Mouse (Mus musculus) hindbrain, embryonic 13.5 days (tissue): ENCODE data around the gene Mrgpre. TPM values are rescaled to one million over a fixed set of nuclear protein-coding genes. Genes with fewer than 3 reads are reported as not detected.
A peak's percentile ranks its signal among the peaks of the same experiment; 100 is the strongest.

Source experiments
- ATAC-seq: fragments of 200-750 bp; cut with Nextera tagmentation; 2 replicates; pipeline ENCODE4 v1.8.0; 2017; ENCODE audit warnings: moderate TSS enrichment; ENCODE audit not compliant: low FRiP score
- H3K27ac ChIP-seq: fragments of 300-500 bp; sonication (generic); 2 replicates; pipeline ENCODE4 v1.5.1; 2015; ENCODE audit warnings: inconsistent platforms, mild to moderate bottlenecking, moderate library complexity
- H3K27me3 ChIP-seq: fragments of 300-500 bp; sonication (generic); 2 replicates; pipeline ENCODE4 v1.6.1; 2015; ENCODE audit warnings: mild to moderate bottlenecking, inconsistent platforms
- H3K36me3 ChIP-seq: fragments of 300-500 bp; sonication (generic); 2 replicates; pipeline ENCODE4 v1.6.1; 2015; ENCODE audit warnings: mild to moderate bottlenecking, inconsistent platforms
- H3K4me1 ChIP-seq: fragments of 300-500 bp; sonication (generic); replicated peaks from 2 replicates; pipeline ENCODE4 v1.6.1; 2015; ENCODE audit warnings: inconsistent platforms
- H3K4me2 ChIP-seq: fragments of 300-500 bp; sonication (generic); 2 replicates; pipeline ENCODE4 v1.6.1; 2015; ENCODE audit warnings: inconsistent platforms, mild to moderate bottlenecking, moderate library complexity
- H3K4me3 ChIP-seq: fragments of 300-500 bp; sonication (generic); 2 replicates; pipeline ENCODE4 v1.5.1; 2015; ENCODE audit warnings: mild to moderate bottlenecking, inconsistent platforms
- H3K9ac ChIP-seq: fragments of 300-500 bp; sonication (generic); 2 replicates; pipeline ENCODE4 v1.6.1; 2015; ENCODE audit warnings: mild to moderate bottlenecking, inconsistent platforms
- H3K9me3 ChIP-seq: fragments of 300-500 bp; sonication (generic); 2 replicates; pipeline ENCODE4 v1.6.1; 2016; ENCODE audit warnings: inconsistent platforms
- WGBS: fragments of 180-500 bp; shearing (Covaris S2); methylation state at CpG from one replicate; pipeline ENCODE4 v1.1.7; 2015; 5-methylcytosine and 5-hydroxymethylcytosine counted together
- polyA plus RNA-seq: library from polyadenylated mRNA; unstranded; fragments of >200 nt; fragmentation: Nextera tagmentation; extraction: Ambion mirVana; gene quantifications from 2 replicates; pipeline ENCODE4 v1.2.1, GENCODE M21; 2015

The Mrgpre gene
- 3.8 and 4.0 TPM in 2 replicates for polyA plus RNA-seq

- Histone ChIP-seq H3K9me3 (no peaks in the 10 kb centered on the region), H3K36me3 (peaks cover 15% of the 10 kb centered on the region)
- peak; percentile 91 for ATAC-seq
Measured at GRCm38 (mm10) chr7:143783996-143784829, at the start of gene Mrgpre. Gene Mrgpre (minus strand): TSS chr7:143784500.

GRCm38 (mm10) chr7:143833581-143834190, 49.4 kb upstream of the Mrgpre start:
- H3K9me3 ChIP-seq = no peaks in the 10 kb centered on the region
- peaks cover 67% of the 10 kb centered on the region for H3K4me1 ChIP-seq
- H3K27me3 ChIP-seq = no peaks in the 10 kb centered on the region
- no peak overlapping the region for H3K4me2 ChIP-seq
- H3K4me3 ChIP-seq = no peak overlapping the region
- no peak for ATAC-seq
- no peak overlapping the region for H3K27ac ChIP-seq
- peaks cover 22% of the 10 kb centered on the region for H3K36me3 ChIP-seq
- peak overlapping the region; percentile 43; the same call in 1 of the 2 replicates for H3K9ac ChIP-seq
- WGBS = 81% methylated on average over 6 of the region's 6 CpGs

More at GRCm38 (mm10) chr7:143783996-143784829, at the start of gene Mrgpre:
- 0 out of 2 replicates have a peak, but pooled peaks cover 5% of the 10 kb centered on the region for H3K27me3 ChIP-seq
- H3K4me1 ChIP-seq = peaks cover 30% of the 10 kb centered on the region
- peak within 1 kb of the TSS; percentile 63 for H3K4me2 ChIP-seq
- peak within 1 kb of the TSS; percentile 47 for H3K4me3 ChIP-seq
- 1% methylated on average over 21 of the region's 21 CpGs for WGBS
- peak within 1 kb of the TSS; percentile 87 for H3K27ac ChIP-seq
- H3K9ac ChIP-seq = peak within 1 kb of the TSS; percentile 78

GRCm38 (mm10) chr7:143832611-143833010, 48.3 kb upstream of the Mrgpre start:
- no peak overlapping the region for H3K4me3 ChIP-seq
- no peak overlapping the region for H3K9ac ChIP-seq
- WGBS = 96% methylated on average over 2 of the region's 2 CpGs
- H3K4me1 ChIP-seq = peaks cover 67% of the 10 kb centered on the region
- no peak overlapping the region for H3K27ac ChIP-seq
- peak overlapping the region; percentile 90 for H3K4me2 ChIP-seq
- H3K36me3 ChIP-seq = peaks cover 11% of the 10 kb centered on the region
- no peaks in the 10 kb centered on the region for H3K27me3 ChIP-seq
- no peak for ATAC-seq
- no peaks in the 10 kb centered on the region for H3K9me3 ChIP-seq

GRCm38 (mm10) chr7:143832196-143832595, 47.9 kb upstream of the Mrgpre start:
- H3K36me3 ChIP-seq = peaks cover 7% of the 10 kb centered on the region
- 80% methylated on average over 8 of the region's 8 CpGs for WGBS
- H3K27ac ChIP-seq = no peak overlapping the region
- H3K9ac ChIP-seq = peak overlapping the region; percentile 85; the same call in 1 of the 2 replicates
- ATAC-seq = no peak
- no peaks in the 10 kb centered on the region for H3K27me3 ChIP-seq
- peaks cover 67% of the 10 kb centered on the region for H3K4me1 ChIP-seq
- peak overlapping the region; percentile 3; the same call in 1 of the 2 replicates for H3K4me3 ChIP-seq
- peak overlapping the region; percentile 90 for H3K4me2 ChIP-seq
- H3K9me3 ChIP-seq = no peaks in the 10 kb centered on the region

GRCm38 (mm10) chr7:143830399-143830798, 46.1 kb upstream of the Mrgpre start:
- peaks cover 56% of the 10 kb centered on the region for H3K4me1 ChIP-seq

GRCm38 (mm10) chr7:143829504-143830331, 45.4 kb upstream of the Mrgpre start:
- H3K27ac ChIP-seq = peak overlapping the region; percentile 96
- H3K4me2 ChIP-seq = peak overlapping the region; percentile 90
- H3K4me3 ChIP-seq = peak overlapping the region; percentile 63
- H3K4me1 ChIP-seq = peaks cover 49% of the 10 kb centered on the region
- peaks cover 3% of the 10 kb centered on the region; the same call in 1 of the 2 replicates for H3K36me3 ChIP-seq
- H3K9me3 ChIP-seq = no peaks in the 10 kb centered on the region
- under 1% methylated on average over 37 of the region's 37 CpGs for WGBS
- H3K27me3 ChIP-seq = no peaks in the 10 kb centered on the region
- H3K9ac ChIP-seq = peak overlapping the region; percentile 85
- ATAC-seq = peak; percentile 98

More at GRCm38 (mm10) chr7:143830399-143830798, 46.1 kb upstream of the Mrgpre start:
- H3K4me2 ChIP-seq = peak overlapping the region; percentile 90
- H3K9me3 ChIP-seq = no peaks in the 10 kb centered on the region
- H3K9ac ChIP-seq = peak overlapping the region; percentile 85
- H3K36me3 ChIP-seq = peaks cover 3% of the 10 kb centered on the region; the same call in 1 of the 2 replicates
- H3K4me3 ChIP-seq = peak overlapping the region; percentile 63
- no peaks in the 10 kb centered on the region for H3K27me3 ChIP-seq
- no peak; the same call in 1 of the 2 replicates for ATAC-seq
- peak overlapping the region; percentile 96 for H3K27ac ChIP-seq
- WGBS = 15% methylated on average over 6 of the region's 6 CpGs

GRCm38 (mm10) chr7:143826985-143827384, 42.7 kb upstream of the Mrgpre start:
- 91% methylated on average over 2 of the region's 2 CpGs for WGBS
- Histone ChIP-seq H3K9ac (no peak overlapping the region), H3K4me3 (no peak overlapping the region), H3K27ac (no peak overlapping the region), H3K4me1 (peaks cover 30% of the 10 kb centered on the region), H3K9me3 (no peaks in the 10 kb centered on the region), H3K27me3 (no peaks in the 10 kb centered on the region), H3K36me3 (no peaks in the 10 kb centered on the region), H3K4me2 (no peak overlapping the region)
- ATAC-seq = no peak

- Histone ChIP-seq H3K36me3 (peaks cover 10% of the 10 kb centered on the region), H3K4me3 (peak overlapping the region; percentile 64), H3K9ac (peak overlapping the region; percentile 60; the same call in 1 of the 2 replicates), H3K4me2 (peak overlapping the region; percentile 79), H3K9me3 (no peaks in the 10 kb centered on the region), H3K27ac (peak overlapping the region; percentile 87), H3K4me1 (peaks cover 20% of the 10 kb centered on the region), H3K27me3 (no peaks in the 10 kb centered on the region)
- ATAC-seq = peak; percentile 19
- WGBS = 72% methylated on average over 4 of the region's 4 CpGs
Measured at GRCm38 (mm10) chr7:143823266-143823605, 38.9 kb upstream of the Mrgpre start.

GRCm38 (mm10) chr7:143822375-143823265, 38.3 kb upstream of the Mrgpre start, which contains the start of the genes Nadsyn1 and Dhcr7:
Gene Nadsyn1 (minus strand): TSS chr7:143822849.
Gene Dhcr7 (plus strand): TSS chr7:143823145.
- H3K27ac ChIP-seq = peak within 1 kb of the TSS; percentile 87
- peak within 1 kb of the TSS; percentile 64 for H3K4me3 ChIP-seq
- no peaks in the 10 kb centered on the region for H3K27me3 ChIP-seq
- peak within 1 kb of the TSS; percentile 79 for H3K4me2 ChIP-seq
- peak; percentile 98 for ATAC-seq
- peak within 1 kb of the TSS; percentile 79 for H3K9ac ChIP-seq
- WGBS = under 1% methylated on average over 40 of the region's 40 CpGs
- H3K9me3 ChIP-seq = no peaks in the 10 kb centered on the region
- H3K4me1 ChIP-seq = peaks cover 20% of the 10 kb centered on the region
- peaks cover 13% of the 10 kb centered on the region for H3K36me3 ChIP-seq

- Histone ChIP-seq H3K9ac (peak overlapping the region; percentile 19; the same call in 1 of the 2 replicates), H3K4me1 (peaks cover 20% of the 10 kb centered on the region), H3K27ac (no peak overlapping the region), H3K4me3 (peak overlapping the region; percentile 64; the same call in 1 of the 2 replicates), H3K27me3 (no peaks in the 10 kb centered on the region), H3K9me3 (no peaks in the 10 kb centered on the region), H3K36me3 (peaks cover 23% of the 10 kb centered on the region), H3K4me2 (no peak overlapping the region)
- 94% methylated on average over 2 of the region's 2 CpGs for WGBS
- ATAC-seq = no peak
Measured at GRCm38 (mm10) chr7:143821241-143821640, 36.9 kb upstream of the Mrgpre start.

- WGBS = 85% methylated on average over 4 of the region's 4 CpGs
- Histone ChIP-seq H3K9me3 (no peaks in the 10 kb centered on the region), H3K27me3 (no peaks in the 10 kb centered on the region), H3K4me3 (no peak overlapping the region), H3K27ac (no peak overlapping the region), H3K4me2 (no peak overlapping the region), H3K36me3 (peaks cover 42% of the 10 kb centered on the region), H3K9ac (no peak overlapping the region), H3K4me1 (peaks cover 20% of the 10 kb centered on the region)
- ATAC-seq = no peak
Measured at GRCm38 (mm10) chr7:143819201-143819600, 34.9 kb upstream of the Mrgpre start.
